Mouse (Mus musculus) cerebellum, adult 2 months (tissue): ENCODE data around the gene Atp13a3.

Experiments
- CTCF ChIP-seq: fragments of 200-500 bp; IDR thresholded peaks from 2 replicates; pipeline ENCODE4 v1.5.1; 2011; ENCODE audit warnings: low read depth, mild to moderate bottlenecking, control low read depth, low read length, moderate library complexity, borderline replicate concordance; ENCODE audit not compliant: insufficient read depth
- POLR2A ChIP-seq: fragments of 200-500 bp; IDR thresholded peaks from 2 replicates; pipeline ENCODE4 v1.6.1; 2011; ENCODE audit warnings: low read length, control low read depth, borderline replicate concordance; ENCODE audit not compliant: insufficient read depth

- TF ChIP-seq CTCF (no peak), POLR2A (no peak)
Observed at GRCm38 (mm10) chr16:30297450-30297849, 108.3 kb downstream of the Atp13a3 start.
